Mouse (Mus musculus) G1E (cell line): ENCODE data around the gene Hoxc5. TPM values are rescaled to one million over a fixed set of nuclear protein-coding genes. Genes with fewer than 3 reads are reported as not detected.

ENCODE experiments used
- ATAC-seq: 2 replicates; pipeline ENCODE4 v1.8.0; 2016; ENCODE audit warnings: mild to moderate bottlenecking; ENCODE audit not compliant: insufficient number of reproducible peaks, poor library complexity, low FRiP score, severe bottlenecking; ENCODE audit errors: extremely low read depth
- DNase-seq: peaks from one replicate; pipeline ENCODE4 v3.0.0; 2012; ENCODE audit warnings: low spot score
- H3K27me3 ChIP-seq: 2 replicates; pipeline ENCODE4 v1.6.1; 2012; ENCODE audit warnings: mild to moderate bottlenecking, low read length, inconsistent platforms; ENCODE audit not compliant: insufficient read depth
- H3K36me3 ChIP-seq: replicated peaks from 2 replicates; pipeline ENCODE3; 2012; ENCODE audit warnings: mild to moderate bottlenecking, inconsistent platforms
- H3K4me1 ChIP-seq: 2 replicates; pipeline ENCODE4 v1.6.1; 2012; ENCODE audit warnings: low read depth, low read length, inconsistent platforms, mixed read lengths; ENCODE audit not compliant: insufficient read depth
- H3K4me3 ChIP-seq: 2 replicates; pipeline ENCODE4 v1.5.1; 2012; ENCODE audit warnings: low read depth, mild to moderate bottlenecking, inconsistent platforms, low read length, moderate library complexity, mixed read lengths
- H3K9me3 ChIP-seq: replicated peaks from 2 replicates; pipeline ENCODE4 v1.6.1; 2012; ENCODE audit warnings: inconsistent platforms
- CTCF ChIP-seq: IDR thresholded peaks from 2 replicates; pipeline ENCODE4 v1.5.1; 2012; ENCODE audit warnings: low read depth, low read length, inconsistent platforms, mixed read lengths
- GATA1 ChIP-seq: IDR thresholded peaks from 2 replicates; pipeline ENCODE4 v1.6.1; 2012; ENCODE audit warnings: borderline replicate concordance, low read length, inconsistent platforms, mixed read lengths
- GATA2 ChIP-seq: IDR thresholded peaks from 2 replicates; pipeline ENCODE4 v1.6.1; 2012; ENCODE audit warnings: low read depth, low read length, inconsistent platforms, borderline replicate concordance
- POLR2AphosphoS5 ChIP-seq: IDR thresholded peaks from 2 replicates; pipeline ENCODE4 v1.6.1; 2012; ENCODE audit warnings: low read depth, low read length, inconsistent platforms; ENCODE audit not compliant: insufficient replicate concordance
- TAL1 ChIP-seq: conservative IDR thresholded peaks from 2 replicates; pipeline ENCODE4 v1.6.1; 2012; ENCODE audit warnings: low read depth, low read length, inconsistent platforms, mixed read lengths
- polyA plus RNA-seq: library from polyadenylated mRNA; stranded (reverse); fragments of >175 nt; gene quantifications from 2 replicates; pipeline ENCODE4 v1.2.3, GENCODE M21; 2012
- total RNA-seq, 2 experiments: library from RNA; stranded (forward) in 1 of 2; stranded (reverse) in 1 of 2; fragments of 200-1000 nt in 1 of 2; fragments of >200 nt in 1 of 2; fragmentation: Nextera tagmentation in 1 of 2; gene quantifications; 2 replicates each; pipeline ENCODE4 v1.2.3; 2014 to 2017

Gene Hoxc5
- total and polyA plus RNA-seq, 3 experiments = 9.1 to 19.8 (median 12.4) TPM

- H3K36me3 ChIP-seq = peaks cover 6% of the 10 kb centered on the region
- DNase-seq (no peak), ATAC-seq (no peak)
- H3K27me3 ChIP-seq = peaks cover 37% of the 10 kb centered on the region
- peaks cover 75% of the 10 kb centered on the region for H3K4me1 ChIP-seq
- no peaks in the 10 kb centered on the region for H3K9me3 ChIP-seq
- H3K4me3 ChIP-seq = no peak overlapping the region
- TF ChIP-seq POLR2AphosphoS5 = no peak
- no peak for TF ChIP-seq GATA2
- no peak for TF ChIP-seq TAL1
- TF ChIP-seq GATA1 = no peak
- no peak for TF ChIP-seq CTCF
Measured at GRCm38 (mm10) chr15:102988078-102988477, 20.8 kb downstream of the Hoxc5 start.

DNA sequence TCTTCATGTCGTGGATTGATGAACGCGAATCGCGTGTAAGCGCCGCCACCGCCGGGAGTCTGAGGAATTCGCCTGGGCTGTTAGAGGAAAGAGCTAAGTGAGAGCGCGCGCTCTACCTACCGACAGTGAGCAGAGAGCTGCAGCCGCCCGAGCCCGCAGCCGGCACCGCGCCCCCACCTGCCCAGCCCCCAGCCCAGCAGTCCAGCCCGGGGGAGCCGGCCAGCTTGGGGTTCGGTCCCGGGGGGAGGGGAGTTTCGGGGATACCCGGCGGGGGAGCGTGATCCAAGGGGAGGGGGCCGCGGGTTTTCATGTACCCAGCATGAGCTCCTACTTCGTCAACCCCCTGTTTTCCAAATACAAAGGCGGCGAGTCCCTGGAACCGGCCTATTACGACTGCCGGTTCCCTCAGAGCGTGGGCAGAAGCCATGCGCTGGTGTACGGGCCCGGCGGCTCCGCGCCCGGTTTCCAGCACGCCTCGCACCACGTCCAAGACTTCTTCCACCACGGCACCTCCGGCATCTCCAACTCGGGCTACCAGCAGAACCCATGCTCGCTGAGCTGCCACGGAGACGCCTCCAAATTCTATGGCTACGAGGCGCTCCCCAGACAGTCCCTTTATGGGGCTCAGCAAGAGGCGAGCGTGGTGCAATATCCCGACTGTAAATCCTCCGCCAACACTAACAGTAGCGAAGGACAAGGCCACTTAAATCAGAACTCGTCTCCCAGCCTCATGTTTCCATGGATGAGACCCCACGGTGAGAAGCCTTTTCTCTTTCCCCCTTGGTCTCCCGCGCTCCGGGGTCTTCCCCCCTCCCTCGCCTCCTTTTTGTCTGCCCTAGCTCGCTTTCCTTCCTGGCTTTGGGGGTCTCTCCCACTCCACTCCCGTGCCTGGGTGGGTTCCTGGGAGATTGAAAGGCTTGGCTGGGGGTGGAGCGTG lies 23.5 kb downstream of the Hoxc5 start, which contains the start of gene Hoxc8:
Gene Hoxc8 (plus strand): TSS at position 147 of the 937 bp plus-strand sequence.
- no peak for DNase-seq
- Histone ChIP-seq H3K4me3 (peak within 1 kb of the TSS; percentile 73), H3K4me1 (peaks cover 81% of the 10 kb centered on the region), H3K36me3 (no peaks in the 10 kb centered on the region), H3K9me3 (no peaks in the 10 kb centered on the region), H3K27me3 (peaks cover 20% of the 10 kb centered on the region)
- no peak for ATAC-seq
- TF ChIP-seq GATA2 = no peak
- no peak for TF ChIP-seq CTCF
- TF ChIP-seq GATA1 = no peak
- TF ChIP-seq TAL1 = no peak
- TF ChIP-seq POLR2AphosphoS5 = no peak

GRCm38 (mm10) chr15:102991782-102992181 lies 24.5 kb downstream of the Hoxc5 start:
- Histone ChIP-seq H3K27me3 (peaks cover 14% of the 10 kb centered on the region), H3K36me3 (no peaks in the 10 kb centered on the region), H3K4me3 (peak overlapping the region; percentile 73; the same call in 1 of the 2 replicates), H3K9me3 (no peaks in the 10 kb centered on the region), H3K4me1 (peaks cover 85% of the 10 kb centered on the region)
- no peak for TF ChIP-seq POLR2AphosphoS5
- TF ChIP-seq CTCF = no peak
- TF ChIP-seq TAL1 = no peak
- TF ChIP-seq GATA1 = no peak
- no peak for TF ChIP-seq GATA2
- DNase-seq (no peak), ATAC-seq (no peak; the same call in 1 of the 2 replicates)

DNA sequence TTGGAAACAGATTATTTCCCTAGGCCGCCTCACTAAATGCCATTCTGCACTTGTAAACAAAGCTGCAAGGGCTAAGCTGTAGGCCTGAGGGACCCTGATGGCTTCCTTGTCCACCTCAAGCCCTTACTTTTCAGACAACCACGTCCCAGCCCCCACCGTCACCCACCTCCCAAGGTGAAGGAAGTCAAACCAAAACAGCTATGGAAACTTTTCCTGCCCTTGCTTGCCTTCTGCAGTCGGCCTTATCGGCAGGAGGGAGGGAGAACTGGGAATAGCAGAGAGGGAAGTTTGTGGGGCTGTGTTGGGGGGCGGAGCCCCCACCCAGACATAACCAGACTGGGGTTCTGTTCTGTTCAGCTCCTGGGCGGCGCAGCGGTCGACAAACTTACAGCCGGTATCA lies 25.0 kb downstream of the Hoxc5 start:
- H3K36me3 ChIP-seq = no peaks in the 10 kb centered on the region
- peaks cover 84% of the 10 kb centered on the region for H3K4me1 ChIP-seq
- H3K9me3 ChIP-seq = no peaks in the 10 kb centered on the region
- TF ChIP-seq CTCF (no peak), POLR2AphosphoS5 (no peak), TAL1 (no peak), GATA2 (no peak), GATA1 (no peak)
- ATAC-seq (no peak), DNase-seq (no peak)
- peaks cover 10% of the 10 kb centered on the region for H3K27me3 ChIP-seq
- peak overlapping the region; percentile 73; the same call in 1 of the 2 replicates for H3K4me3 ChIP-seq

GRCm38 (mm10) chr15:102992863-102993262 lies 25.6 kb downstream of the Hoxc5 start:
- Histone ChIP-seq H3K27me3 (peaks cover 10% of the 10 kb centered on the region), H3K4me1 (peaks cover 85% of the 10 kb centered on the region), H3K9me3 (no peaks in the 10 kb centered on the region), H3K4me3 (no peak overlapping the region; the same call in 1 of the 2 replicates), H3K36me3 (no peaks in the 10 kb centered on the region)
- no peak for ATAC-seq
- no peak for DNase-seq
- TF ChIP-seq CTCF (no peak), GATA1 (no peak), TAL1 (no peak), POLR2AphosphoS5 (no peak), GATA2 (no peak)

DNA sequence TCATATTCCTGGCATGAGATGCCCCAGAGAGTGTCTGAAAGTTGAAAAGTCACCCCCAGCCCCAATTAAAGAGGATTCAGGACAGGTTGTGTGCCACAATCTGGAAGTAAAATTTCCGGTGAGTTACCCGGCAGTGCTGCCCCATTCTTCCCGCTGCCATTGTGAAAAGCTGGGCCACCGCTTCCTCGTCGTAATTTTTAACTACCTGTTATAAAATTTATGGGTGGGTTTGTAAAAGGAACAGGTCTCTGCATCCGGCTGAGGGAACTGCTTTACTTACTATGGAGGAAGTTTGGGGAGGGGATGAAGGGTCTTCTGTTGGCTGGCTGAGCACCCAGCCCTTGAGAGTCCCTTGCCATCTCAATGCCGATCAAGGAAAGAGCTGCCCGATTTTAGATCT lies 29.3 kb downstream of the Hoxc5 start:
- peaks cover 84% of the 10 kb centered on the region for H3K4me1 ChIP-seq
- H3K9me3 ChIP-seq = no peaks in the 10 kb centered on the region
- H3K27me3 ChIP-seq = peaks cover 10% of the 10 kb centered on the region
- no peak for DNase-seq
- H3K4me3 ChIP-seq = no peak overlapping the region; the same call in 1 of the 2 replicates
- no peaks in the 10 kb centered on the region for H3K36me3 ChIP-seq
- ATAC-seq = no peak
- TF ChIP-seq GATA1 = no peak
- TF ChIP-seq CTCF = no peak
- no peak for TF ChIP-seq TAL1
- no peak for TF ChIP-seq GATA2
- TF ChIP-seq POLR2AphosphoS5 = no peak
